In the genomic region with DNA sequence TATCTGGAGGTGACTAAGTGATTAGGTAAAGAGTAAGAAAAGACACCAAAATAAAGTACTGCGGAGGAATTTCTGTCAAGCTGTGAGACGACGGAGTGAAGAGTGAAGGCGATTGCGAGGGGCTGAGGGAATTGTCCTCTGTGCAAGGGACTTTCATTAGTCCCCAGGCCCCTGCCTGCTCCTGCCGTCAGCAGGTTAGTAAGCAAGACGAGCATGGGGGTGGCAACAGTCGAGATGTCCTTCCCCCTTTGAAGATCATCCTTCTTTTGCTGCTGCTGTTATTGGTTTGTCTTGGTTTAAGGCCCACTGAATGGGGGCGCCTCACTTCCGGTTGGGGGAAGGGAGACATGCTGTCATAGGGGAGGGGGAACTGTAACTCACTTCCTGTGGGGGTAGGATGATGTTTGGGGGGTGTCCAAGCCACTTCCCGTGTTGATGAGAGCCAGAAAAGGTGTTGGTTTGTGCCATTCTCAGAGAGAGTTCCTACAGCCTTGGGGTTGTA, we compare ENCODE assay signal across 8 mouse cellular contexts. TPM values are rescaled to one million over a fixed set of nuclear protein-coding genes. Genes with fewer than 3 reads are reported as not detected.
DNase-seq lines count a peak whose midpoint lies in the region; ATAC-seq and TF ChIP-seq lines count a peak whose summit lies in the region.

No protein-coding gene starts in this region.

- H3K9me3 ChIP-seq in heart, embryonic 16.5 days (replicated peaks; ENCODE audit: control insufficient read depth, low read length), result no peaks in the 10 kb centered on the region
- no peaks in the 10 kb centered on the region for H3K9me3 ChIP-seq in liver, embryonic 15.5 days (replicated peaks)
- H3K9me3 ChIP-seq in neural tube, embryonic 11.5 days (ENCODE audit: control insufficient read depth, low read length), result no peaks in the 10 kb centered on the region

- no peaks in the 10 kb centered on the region for H3K27me3 ChIP-seq in heart, embryonic 16.5 days (ENCODE audit: control insufficient read depth, insufficient read depth, low read length)
- no peaks in the 10 kb centered on the region for H3K27me3 ChIP-seq in liver, embryonic 15.5 days
- H3K27me3 ChIP-seq in neural tube, embryonic 11.5 days (ENCODE audit: control insufficient read depth, insufficient read depth, low read length), result no peaks in the 10 kb centered on the region

- under 1% methylated on average over 11 of the region's 11 CpGs for WGBS in heart, embryonic 16.5 days
- under 1% methylated on average over 11 of the region's 11 CpGs for WGBS in liver, embryonic 15.5 days (ENCODE audit: insufficient replicate concordance)
- 0% methylated on average over 11 of the region's 11 CpGs for WGBS in neural tube, embryonic 11.5 days

- peaks cover 19% of the 10 kb centered on the region for H3K4me1 ChIP-seq in bone marrow macrophage, adult 2 months (ENCODE audit: control insufficient read depth, insufficient read depth, low read length)
- H3K4me1 ChIP-seq in heart, embryonic 16.5 days (ENCODE audit: control insufficient read depth, insufficient read depth, low read length), result peaks cover 38% of the 10 kb centered on the region
- peaks cover 48% of the 10 kb centered on the region for H3K4me1 ChIP-seq in liver, embryonic 15.5 days (replicated peaks)
- H3K4me1 ChIP-seq in neural tube, embryonic 11.5 days (ENCODE audit: control insufficient read depth, insufficient read depth, low read length), result peaks cover 5% of the 10 kb centered on the region; the same call in 1 of the 2 replicates

- TF ChIP-seq POLR2A in bone marrow macrophage, adult 2 months (IDR thresholded peaks at IDR 0.05; ENCODE audit: borderline replicate concordance, low read depth, low read length), result no peak

- H3K4me2 ChIP-seq in heart, embryonic 16.5 days (ENCODE audit: low read depth, low read length), result peak overlapping the region; percentile 82
- H3K4me2 ChIP-seq in liver, embryonic 15.5 days, result peak overlapping the region; percentile 99
- peak overlapping the region; percentile 45 for H3K4me2 ChIP-seq in neural tube, embryonic 11.5 days (ENCODE audit: low read depth)

- H3K9ac ChIP-seq in heart, embryonic 16.5 days (ENCODE audit: low read length), result peak overlapping the region; percentile 88
- H3K9ac ChIP-seq in liver, embryonic 15.5 days, result peak overlapping the region; percentile 75
- peak overlapping the region; percentile 64 for H3K9ac ChIP-seq in neural tube, embryonic 11.5 days (ENCODE audit: low read length)

- DNase-seq in CD4-positive helper T cell, adult 2 months (ENCODE audit: low read depth, low spot score), result peak; percentile 95
- DNase-seq in kidney, postnatal 36 days, result peak; percentile 75 to 80
- peak; percentile 83 for DNase-seq in neural tube, embryonic 11.5 days (ENCODE audit: low spot score)
- peak; percentile 81 for DNase-seq in testis, postnatal 10 days (ENCODE audit: low spot score)

- no peak for TF ChIP-seq CTCF in bone marrow macrophage, adult 2 months (IDR thresholded peaks at IDR 0.05; ENCODE audit: low read depth, low read length)

- H3K36me3 ChIP-seq in heart, embryonic 16.5 days (ENCODE audit: control insufficient read depth, insufficient read depth), result no peaks in the 10 kb centered on the region
- H3K36me3 ChIP-seq in liver, embryonic 15.5 days (replicated peaks), result no peaks in the 10 kb centered on the region
- H3K36me3 ChIP-seq in neural tube, embryonic 11.5 days (ENCODE audit: control insufficient read depth, insufficient read depth, low read length), result no peaks in the 10 kb centered on the region

- peak overlapping the region; percentile 84 for H3K4me3 ChIP-seq in bone marrow macrophage, adult 2 months (ENCODE audit: insufficient read depth, low read length)
- H3K4me3 ChIP-seq in heart, embryonic 16.5 days (ENCODE audit: low read length), result peak overlapping the region; percentile 82
- peak overlapping the region; percentile 86 for H3K4me3 ChIP-seq in liver, embryonic 15.5 days (replicated peaks)
- H3K4me3 ChIP-seq in neural tube, embryonic 11.5 days (ENCODE audit: low read depth, low read length), result peak overlapping the region; percentile 78

- peak; percentile 31; the same call in 1 of the 2 replicates for ATAC-seq in erythroid progenitor cell, adult 5-6 weeks (replicated peaks; ENCODE audit: low FRiP score, poor library complexity, severe bottlenecking)
- ATAC-seq in heart, embryonic 16.5 days (replicated peaks; ENCODE audit: extremely low read depth, insufficient read depth, low FRiP score), result peak; percentile 39
- no peak for ATAC-seq in liver, embryonic 15.5 days (ENCODE audit: insufficient read depth)
- peak; percentile 46 for ATAC-seq in neural tube, embryonic 11.5 days (ENCODE audit: insufficient read depth, low FRiP score, low TSS enrichment)

- peak overlapping the region; percentile 95 for H3K27ac ChIP-seq in bone marrow macrophage, adult 2 months (ENCODE audit: insufficient read depth, low read depth, low read length)
- H3K27ac ChIP-seq in heart, embryonic 16.5 days (ENCODE audit: low read length), result peak overlapping the region; percentile 98
- peak overlapping the region; percentile 85 for H3K27ac ChIP-seq in liver, embryonic 15.5 days (replicated peaks)
- H3K27ac ChIP-seq in neural tube, embryonic 11.5 days (ENCODE audit: low read depth, low read length), result peak overlapping the region; percentile 63

RNA-seq across cellular contexts. Expression of gene Hmg20a, which starts 0.4 kb away (rescaled TPM):
- 40.0 and 40.3 TPM in 2 replicates for polyA plus RNA-seq in bone marrow macrophage, adult 2 months (2012; ENCODE audit: insufficient read depth, insufficient read length, missing spikeins)
- total RNA-seq in erythroid progenitor cell, adult 5-6 weeks (2015; ENCODE audit: low replicate concordance), result 7.2 and 10.9 TPM in 2 replicates
- 4.0 and 8.0 TPM in 2 replicates for total RNA-seq in erythroid progenitor cell, adult 5-6 weeks (2017; ENCODE audit: low replicate concordance)
- 54.1 and 54.6 TPM in 2 replicates for polyA plus RNA-seq in heart, embryonic 16.5 days (2015; fragmentation: Nextera tagmentation; extraction: Ambion mirVana)
- 11.5 and 12.8 TPM in 2 replicates for polyA plus RNA-seq in liver, embryonic 15.5 days (2015; fragmentation: Nextera tagmentation; extraction: Ambion mirVana)
- 68.2 and 68.4 TPM in 2 replicates for polyA plus RNA-seq in neural tube, embryonic 11.5 days (2014; fragmentation: Nextera tagmentation; extraction: Ambion mirVana)

RNA-seq across cellular contexts. Expression of gene Peak1, which starts 0.9 kb away (rescaled TPM):
- 27.9 and 33.7 TPM in 2 replicates for polyA plus RNA-seq in bone marrow macrophage, adult 2 months (2012; ENCODE audit: insufficient read depth, insufficient read length, missing spikeins)
- 6.3 and 18.7 TPM in 2 replicates for total RNA-seq in erythroid progenitor cell, adult 5-6 weeks (2015; ENCODE audit: low replicate concordance)
- 0.90 and 3.2 TPM in 2 replicates for total RNA-seq in erythroid progenitor cell, adult 5-6 weeks (2017; ENCODE audit: low replicate concordance)
- 12.8 and 14.8 TPM in 2 replicates for polyA plus RNA-seq in heart, embryonic 16.5 days (2015; fragmentation: Nextera tagmentation; extraction: Ambion mirVana)
- polyA plus RNA-seq in liver, embryonic 15.5 days (2015; fragmentation: Nextera tagmentation; extraction: Ambion mirVana), result 2.4 and 2.8 TPM in 2 replicates
- polyA plus RNA-seq in neural tube, embryonic 11.5 days (2014; fragmentation: Nextera tagmentation; extraction: Ambion mirVana), result 7.5 and 8.5 TPM in 2 replicates

Comparison
In these comparisons a context has a peak if more than half of its experiments do, and no peak if none do; other contexts are left out.
1. H3K4me2 ChIP-seq: peak in every context shown above with its lines; median percentile 99 in liver, embryonic 15.5 days; 82 in heart, embryonic 16.5 days; 45 in neural tube, embryonic 11.5 days.